Comparison of ENCODE assay signal across 8 mouse cellular contexts in genomic region chr16:90312449-90313082, GRCm38 (mm10). TPM values are rescaled to one million over a fixed set of nuclear protein-coding genes. Genes with fewer than 3 reads are reported as not detected.
DNase-seq lines count a peak whose midpoint lies in the region; ATAC-seq and TF ChIP-seq lines count a peak whose summit lies in the region.

No protein-coding gene starts in this region.

- DNase-seq in heart, adult 18-20 months: peak; percentile 9 to 20
- no peak for DNase-seq in heart, postnatal 36 days
- no peak for DNase-seq in CH12.LX (ENCODE audit: extremely low read depth)
- peak; percentile 3 for DNase-seq in cerebellum, adult 8-10 months
- DNase-seq in intestine, embryonic 14.5 days (ENCODE audit: low spot score): no peak
- DNase-seq in lung, postnatal 36 days: peak; percentile 44
- DNase-seq in spleen, adult 18-20 months: no peak

- TF ChIP-seq CTCF in CH12.LX (conservative IDR thresholded peaks at IDR 0.05 in 1 of 2, IDR thresholded peaks at IDR 0.05 in 1 of 2; ENCODE audit: low read depth in 2 of 2, low read length in 2 of 2): peak in 1 of 2 experiments; percentile 50; a peak in 2 of 4 replicates

- intact Hi-C loops in heart, postnatal 36 days (cut with DNase I): no loop called here

- no peaks in the 10 kb centered on the region for H3K36me3 ChIP-seq in CH12.LX (replicated peaks in 1 of 2; ENCODE audit: control insufficient read depth in 1 of 2, insufficient read depth in 1 of 2, low read length in 1 of 2)
- no peaks in the 10 kb centered on the region for H3K36me3 ChIP-seq in intestine, embryonic 14.5 days (ENCODE audit: control insufficient read depth, insufficient read depth, low read length)

- no peak for TF ChIP-seq EP300 in CH12.LX (IDR thresholded peaks at IDR 0.05; ENCODE audit: low read length)

- no peaks in the 10 kb centered on the region for H3K4me1 ChIP-seq in CH12.LX (ENCODE audit: control insufficient read depth in 1 of 2, insufficient read depth in 2 of 2)
- H3K4me1 ChIP-seq in intestine, embryonic 14.5 days (replicated peaks; ENCODE audit: control insufficient read depth, insufficient read depth, low read length): no peaks in the 10 kb centered on the region

- H3K9ac ChIP-seq in CH12.LX (ENCODE audit: insufficient read depth, low read depth): no peak overlapping the region
- H3K9ac ChIP-seq in intestine, embryonic 14.5 days (ENCODE audit: low read length): no peak overlapping the region

- peak; percentile 37 for TF ChIP-seq RAD21 in CH12.LX (IDR thresholded peaks at IDR 0.05; ENCODE audit: low read depth, low read length)

- H3K27me3 ChIP-seq in CH12.LX (replicated peaks): no peaks in the 10 kb centered on the region
- no peaks in the 10 kb centered on the region for H3K27me3 ChIP-seq in intestine, embryonic 14.5 days (replicated peaks; ENCODE audit: control insufficient read depth, insufficient read depth, low read length)

- dilution Hi-C loops in CH12.LX (cut with MboI; ENCODE audit: extremely low pct_ligation_motif_present, extremely low pct_unique_long_range_greater_than_20kb, low sequenced_read_pairs): no loop called here

- ATAC-seq in intestine, embryonic 14.5 days (replicated peaks; ENCODE audit: low FRiP score, low TSS enrichment, low read depth): peak; percentile 47; the same call in 1 of the 2 replicates
- ATAC-seq in erythroid progenitor cell, adult 5-6 weeks (replicated peaks; ENCODE audit: low FRiP score, poor library complexity, severe bottlenecking): no peak

- WGBS in intestine, embryonic 14.5 days: 49% methylated on average over 13 of the region's 13 CpGs

- H3K79me2 ChIP-seq in CH12.LX (replicated peaks; ENCODE audit: control insufficient read depth, extremely low read depth, insufficient read depth, poor library complexity, severe bottlenecking): no peaks in the 10 kb centered on the region

- H3K27ac ChIP-seq in CH12.LX (ENCODE audit: insufficient read depth, low read depth): no peak overlapping the region
- no peak overlapping the region for H3K27ac ChIP-seq in intestine, embryonic 14.5 days (ENCODE audit: low read depth)

- no peak overlapping the region for H3K4me2 ChIP-seq in CH12.LX (ENCODE audit: insufficient read depth, low read depth, poor library complexity, severe bottlenecking)
- no peak overlapping the region for H3K4me2 ChIP-seq in intestine, embryonic 14.5 days (ENCODE audit: low read length)

- no peak overlapping the region for H3K4me3 ChIP-seq in CH12.LX (replicated peaks in 1 of 3; ENCODE audit: low read depth in 2 of 3, low read length in 2 of 3, poor library complexity in 1 of 3)
- H3K4me3 ChIP-seq in intestine, embryonic 14.5 days (ENCODE audit: low read depth, low read length): no peak overlapping the region

- peaks cover 3% of the 10 kb centered on the region for H3K9me3 ChIP-seq in CH12.LX (replicated peaks; ENCODE audit: low read length)
- no peaks in the 10 kb centered on the region for H3K9me3 ChIP-seq in intestine, embryonic 14.5 days (ENCODE audit: control insufficient read depth, low read length)

- in situ Hi-C loops in CH12.LX (cut with MboI; ENCODE audit: low pct_ligation_motif_present, low pct_unique_long_range_greater_than_20kb, low sequenced_read_pairs): no loop called here

- TF ChIP-seq POLR2A in CH12.LX (IDR thresholded peaks at IDR 0.05; ENCODE audit: low read depth, low read length): no peak

TF ChIP-seq in CH12.LX, 34 proteins besides CTCF, POLR2A, EP300 and RAD21:
- TF ChIP-seq ZC3H11A (IDR thresholded peaks at IDR 0.05; ENCODE audit: low read depth, low read length): no peak
- peak; percentile 90 for TF ChIP-seq ZNF384 (IDR thresholded peaks at IDR 0.05; ENCODE audit: low read depth, low read length)
- TF ChIP-seq MAX (IDR thresholded peaks at IDR 0.05; ENCODE audit: low read length): no peak
- no peak for TF ChIP-seq USF1 (IDR thresholded peaks at IDR 0.05; ENCODE audit: low read depth, low read length)
- no peak for TF ChIP-seq IRF4 (IDR thresholded peaks at IDR 0.05; ENCODE audit: low read depth, low read length)
- TF ChIP-seq GABPA (IDR thresholded peaks at IDR 0.05; ENCODE audit: insufficient replicate concordance, low read depth, low read length): no peak

RNA-seq across cellular contexts. Expression of gene Scaf4, which starts 28.3 kb away (rescaled TPM):
- 10 to 100 TPM; 18.1 to 21.3 TPM for total RNA-seq in heart, adult 18-20 months (2021)
- 10 to 100 TPM; 18.1 to 22.0 TPM for total RNA-seq in heart, postnatal 36 days (2021)
- total RNA-seq in CH12.LX (2012; rRNA removed) (17.5 and 19.2 TPM in 2 replicates), CH12.LX (2014; rRNA removed) (5.6 and 6.0 TPM in 2 replicates)
- 57.2 and 60.4 TPM in 2 replicates for polyA plus RNA-seq in CH12.LX (2012; ENCODE audit: insufficient read length, low read depth)
- polyA plus RNA-seq in intestine, embryonic 14.5 days (2014; fragmentation: Nextera tagmentation; extraction: Ambion mirVana): 27.9 and 28.2 TPM in 2 replicates
- total RNA-seq in erythroid progenitor cell, adult 5-6 weeks (2015; ENCODE audit: low replicate concordance): 68.8 and 85.9 TPM in 2 replicates
- total RNA-seq in erythroid progenitor cell, adult 5-6 weeks (2017; ENCODE audit: low replicate concordance): 20.0 and 31.0 TPM in 2 replicates

Comparison
In these comparisons a context has a peak if more than half of its experiments do, and no peak if none do; other contexts are left out.
1. DNase-seq: peak in heart, adult 18-20 months (2 of 2), cerebellum, adult 8-10 months (single experiment) and lung, postnatal 36 days (single experiment); none in heart, postnatal 36 days (0 of 2), CH12.LX (single experiment), intestine, embryonic 14.5 days (single experiment) and spleen, adult 18-20 months (0 of 2).